Mouse (Mus musculus) stomach, embryonic 16.5 days (tissue): ENCODE results near the gene Gm5148. TPM values are rescaled to one million over a fixed set of nuclear protein-coding genes. Genes with fewer than 3 reads are reported as not detected.

Experiments
- ATAC-seq: fragments of 200-750 bp; cut with Nextera tagmentation; 2 replicates; pipeline ENCODE4 v1.8.0; 2017; ENCODE audit warnings: moderate number of reproducible peaks, moderate TSS enrichment; ENCODE audit not compliant: insufficient read depth, low FRiP score
- H3K27ac ChIP-seq: fragments of 300-500 bp; sonication (generic); 2 replicates; pipeline ENCODE4 v1.5.1; 2014; ENCODE audit warnings: low read length
- H3K27me3 ChIP-seq: fragments of 300-500 bp; sonication (generic); 2 replicates; pipeline ENCODE4 v1.6.1; 2014; ENCODE audit warnings: low read length, control low read depth, mixed read lengths; ENCODE audit not compliant: control insufficient read depth, insufficient read depth
- H3K36me3 ChIP-seq: fragments of 300-500 bp; sonication (generic); 2 replicates; pipeline ENCODE4 v1.6.1; 2014; ENCODE audit warnings: low read length; ENCODE audit not compliant: control insufficient read depth, insufficient read depth
- H3K4me1 ChIP-seq: fragments of 300-500 bp; sonication (generic); 2 replicates; pipeline ENCODE4 v1.6.1; 2014; ENCODE audit warnings: low read length, control low read depth, mixed read lengths; ENCODE audit not compliant: control insufficient read depth, insufficient read depth
- H3K4me2 ChIP-seq: fragments of 300-500 bp; sonication (generic); 2 replicates; pipeline ENCODE4 v1.6.1; 2014; ENCODE audit warnings: low read depth, low read length, mixed read lengths
- H3K4me3 ChIP-seq: fragments of 300-500 bp; sonication (generic); replicated peaks from 2 replicates; pipeline ENCODE4 v1.5.1; 2014; ENCODE audit warnings: mild to moderate bottlenecking, low read length
- H3K9ac ChIP-seq: fragments of 300-500 bp; sonication (generic); 2 replicates; pipeline ENCODE4 v1.6.1; 2014; ENCODE audit warnings: low read length
- H3K9me3 ChIP-seq: fragments of 300-500 bp; sonication (generic); replicated peaks from 2 replicates; pipeline ENCODE4 v1.6.1; 2016; ENCODE audit warnings: low read length, control low read depth; ENCODE audit not compliant: control insufficient read depth
- WGBS: fragments of 180-500 bp; shearing (Covaris S2); extraction: QIAGEN DNeasy Blood & Tissue Kit; methylation state at CpG from one replicate; pipeline ENCODE4 v1.1.7; 2014; 5-methylcytosine and 5-hydroxymethylcytosine counted together
- polyA plus RNA-seq: library from polyadenylated mRNA; unstranded; fragments of >200 nt; fragmentation: Nextera tagmentation; extraction: Ambion mirVana; gene quantifications from 2 replicates; pipeline ENCODE4 v1.2.1, GENCODE M21; 2015

The Gm5148 gene
- polyA plus RNA-seq, 1 experiment from 2014 or later, result 5.5 TPM

DNA sequence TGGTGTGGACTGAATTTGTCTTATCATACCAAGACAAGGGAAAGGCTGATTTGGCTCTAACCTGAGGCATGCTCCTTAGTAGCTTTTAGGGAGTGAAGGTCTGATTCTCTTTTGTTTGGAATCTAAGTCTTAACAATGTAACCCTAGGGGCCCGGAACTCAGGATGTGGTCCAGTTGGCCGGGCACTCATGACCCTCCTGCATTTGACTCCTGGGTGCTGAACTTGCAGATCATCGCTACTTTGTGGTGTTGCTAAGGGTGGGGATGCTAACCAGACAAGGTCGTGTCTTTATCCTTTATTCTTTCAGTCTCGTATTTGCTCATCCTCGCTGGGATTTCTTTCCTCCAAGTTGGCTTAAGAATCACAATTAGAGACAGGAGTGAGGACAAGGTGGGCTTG, 37.5 kb downstream of the Gm5148 start:
- peak overlapping the region; percentile 64 for H3K27ac ChIP-seq
- peaks cover 12% of the 10 kb centered on the region; the same call in 1 of the 2 replicates for H3K4me1 ChIP-seq
- H3K4me2 ChIP-seq, result peak overlapping the region; percentile 63
- WGBS, result 24% methylated on average over 6 of the region's 6 CpGs
- H3K27me3 ChIP-seq, result no peaks in the 10 kb centered on the region
- peak overlapping the region; percentile 35 for H3K4me3 ChIP-seq
- peak overlapping the region; percentile 52 for H3K9ac ChIP-seq
- no peak for ATAC-seq
- no peaks in the 10 kb centered on the region for H3K36me3 ChIP-seq
- no peaks in the 10 kb centered on the region for H3K9me3 ChIP-seq

DNA sequence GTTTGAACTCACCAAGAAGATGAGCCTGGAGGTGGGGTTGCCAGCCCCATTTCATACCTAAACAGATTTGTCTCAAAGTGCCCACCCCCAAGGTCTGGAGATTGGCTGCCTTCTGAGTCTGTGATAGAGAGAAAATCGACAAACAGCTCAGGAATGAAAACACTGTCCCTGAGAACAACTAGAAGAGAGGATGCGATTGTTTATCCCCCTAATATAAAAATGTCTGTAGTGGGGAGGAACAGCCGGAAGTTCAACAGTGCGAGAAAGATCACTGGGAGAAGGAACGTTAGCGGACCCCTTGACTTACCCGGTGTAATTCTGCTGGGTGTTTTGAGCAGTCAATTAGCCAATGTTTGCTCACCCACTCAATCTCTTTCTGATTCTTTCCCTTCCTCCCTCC, 38.1 kb downstream of the Gm5148 start:
- no peak for ATAC-seq
- no peaks in the 10 kb centered on the region for H3K9me3 ChIP-seq
- H3K36me3 ChIP-seq, result no peaks in the 10 kb centered on the region
- H3K4me1 ChIP-seq, result peaks cover 12% of the 10 kb centered on the region; the same call in 1 of the 2 replicates
- H3K9ac ChIP-seq, result no peak overlapping the region
- WGBS, result 27% methylated on average over 7 of the region's 7 CpGs
- no peak overlapping the region for H3K4me2 ChIP-seq
- H3K27me3 ChIP-seq, result no peaks in the 10 kb centered on the region
- no peak overlapping the region for H3K27ac ChIP-seq
- no peak overlapping the region for H3K4me3 ChIP-seq

GRCm38 (mm10) chr3:37676291-37676690, 48.0 kb downstream of the Gm5148 start:
- H3K27ac ChIP-seq, result no peak overlapping the region
- no peaks in the 10 kb centered on the region for H3K9me3 ChIP-seq
- WGBS, result 65% methylated on average over 8 of the region's 8 CpGs
- no peak overlapping the region for H3K4me2 ChIP-seq
- no peak overlapping the region for H3K9ac ChIP-seq
- no peaks in the 10 kb centered on the region for H3K27me3 ChIP-seq
- H3K4me1 ChIP-seq, result peaks cover 15% of the 10 kb centered on the region; the same call in 1 of the 2 replicates
- H3K4me3 ChIP-seq, result no peak overlapping the region
- no peak for ATAC-seq
- no peaks in the 10 kb centered on the region for H3K36me3 ChIP-seq

DNA sequence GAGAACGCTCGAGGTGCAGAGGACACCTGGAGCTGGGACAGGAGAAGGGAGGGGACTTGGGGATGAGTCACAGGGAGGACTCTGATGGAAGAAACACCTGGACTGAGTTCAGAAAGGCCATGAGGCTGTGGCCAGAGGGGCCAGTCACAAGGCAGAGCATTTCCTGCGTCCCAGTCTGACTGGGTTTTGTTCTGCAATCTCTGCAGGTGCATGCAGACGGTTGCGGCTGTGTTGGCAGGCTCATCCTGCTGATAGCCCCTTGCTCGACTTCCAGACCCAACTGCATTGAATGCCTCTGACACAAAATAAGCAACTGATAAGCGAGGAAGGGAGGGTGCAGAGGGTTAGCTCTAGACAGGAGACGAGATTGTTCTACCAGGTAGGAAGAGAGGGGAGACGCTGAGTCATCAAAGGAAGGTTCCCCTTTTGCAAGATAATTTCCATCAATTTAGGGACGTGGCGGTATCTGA, 49.2 kb downstream of the Gm5148 start:
- Histone ChIP-seq H3K4me3 (no peak overlapping the region), H3K4me1 (peaks cover 15% of the 10 kb centered on the region; the same call in 1 of the 2 replicates), H3K27ac (no peak overlapping the region), H3K9ac (no peak overlapping the region), H3K4me2 (no peak overlapping the region), H3K27me3 (no peaks in the 10 kb centered on the region), H3K9me3 (no peaks in the 10 kb centered on the region), H3K36me3 (no peaks in the 10 kb centered on the region)
- 59% methylated on average over 11 of the region's 11 CpGs for WGBS
- no peak for ATAC-seq

GRCm38 (mm10) chr3:37673513-37674261, 50.6 kb downstream of the Gm5148 start:
- ATAC-seq, result no peak
- 61% methylated on average over 13 of the region's 13 CpGs for WGBS
- H3K9ac ChIP-seq, result no peak overlapping the region

GRCm38 (mm10) chr3:37672266-37673040, 51.8 kb downstream of the Gm5148 start:
- Histone ChIP-seq H3K27ac (no peak overlapping the region; the same call in 1 of the 2 replicates), H3K4me3 (no peak overlapping the region), H3K4me2 (no peak overlapping the region), H3K27me3 (no peaks in the 10 kb centered on the region), H3K9ac (no peak overlapping the region), H3K9me3 (peaks cover 9% of the 10 kb centered on the region), H3K36me3 (no peaks in the 10 kb centered on the region), H3K4me1 (peaks cover 15% of the 10 kb centered on the region; the same call in 1 of the 2 replicates)
- WGBS, result 43% methylated on average over 15 of the region's 15 CpGs
- ATAC-seq, result no peak

More at GRCm38 (mm10) chr3:37673513-37674261, 50.6 kb downstream of the Gm5148 start:
- Histone ChIP-seq H3K4me3 (no peak overlapping the region), H3K27me3 (no peaks in the 10 kb centered on the region), H3K4me2 (no peak overlapping the region), H3K9me3 (peaks cover 9% of the 10 kb centered on the region), H3K27ac (peak overlapping the region; percentile 5; the same call in 1 of the 2 replicates), H3K4me1 (peaks cover 15% of the 10 kb centered on the region; the same call in 1 of the 2 replicates), H3K36me3 (no peaks in the 10 kb centered on the region)

- WGBS, result 98% methylated on average over 20 of the region's 20 CpGs
- H3K9me3 ChIP-seq, result peaks cover 9% of the 10 kb centered on the region
- no peak overlapping the region for H3K4me2 ChIP-seq
- peaks cover 21% of the 10 kb centered on the region for H3K4me1 ChIP-seq
- no peak for ATAC-seq
- H3K27me3 ChIP-seq, result no peaks in the 10 kb centered on the region
- H3K9ac ChIP-seq, result no peak overlapping the region
- no peak overlapping the region for H3K27ac ChIP-seq
- H3K36me3 ChIP-seq, result no peaks in the 10 kb centered on the region
- no peak overlapping the region for H3K4me3 ChIP-seq
Measured at GRCm38 (mm10) chr3:37669100-37669499, 55.2 kb downstream of the Gm5148 start.

DNA sequence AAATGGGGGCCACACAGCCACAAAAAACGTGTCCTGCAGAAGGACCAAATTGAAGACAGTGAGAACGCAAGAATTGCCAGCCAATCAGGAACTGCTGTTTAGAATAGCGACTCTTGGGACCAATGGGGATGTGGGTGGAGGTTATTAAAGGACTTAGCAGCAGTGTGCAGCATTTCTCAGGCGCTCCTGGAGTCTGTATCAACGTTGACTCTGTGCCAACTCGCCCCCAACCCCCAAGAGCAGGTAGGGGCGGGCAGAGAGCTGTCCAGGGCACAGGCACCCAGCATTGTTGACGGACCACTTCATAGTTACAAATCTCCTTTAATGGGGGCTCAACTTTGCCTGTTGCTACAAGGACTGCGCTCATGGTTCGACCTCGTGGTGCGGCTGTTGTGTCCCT, 55.6 kb downstream of the Gm5148 start:
- H3K27me3 ChIP-seq, result no peaks in the 10 kb centered on the region
- H3K27ac ChIP-seq, result no peak overlapping the region
- H3K36me3 ChIP-seq, result no peaks in the 10 kb centered on the region
- no peak overlapping the region for H3K4me2 ChIP-seq
- ATAC-seq, result no peak
- H3K4me1 ChIP-seq, result peaks cover 21% of the 10 kb centered on the region
- peaks cover 9% of the 10 kb centered on the region for H3K9me3 ChIP-seq
- WGBS, result 89% methylated on average over 12 of the region's 12 CpGs
- H3K4me3 ChIP-seq, result no peak overlapping the region
- H3K9ac ChIP-seq, result no peak overlapping the region

GRCm38 (mm10) chr3:37667736-37668135, 56.6 kb downstream of the Gm5148 start:
- H3K27me3 ChIP-seq, result no peaks in the 10 kb centered on the region

More at GRCm38 (mm10) chr3:37667736-37668135, 56.6 kb downstream of the Gm5148 start:
- H3K27ac ChIP-seq, result no peak overlapping the region
- H3K4me3 ChIP-seq, result no peak overlapping the region
- no peak for ATAC-seq
- H3K9ac ChIP-seq, result no peak overlapping the region
- WGBS, result 33% methylated on average over 7 of the region's 7 CpGs
- H3K4me1 ChIP-seq, result peaks cover 21% of the 10 kb centered on the region
- no peak overlapping the region for H3K4me2 ChIP-seq
- peaks cover 9% of the 10 kb centered on the region for H3K9me3 ChIP-seq
- H3K36me3 ChIP-seq, result no peaks in the 10 kb centered on the region
